Mouse (Mus musculus): Measurements from ENCODE around the gene Bcat1.

Bcat1 gene

GRCm38 (mm10) chr6:145048131-145048997 is 27.6 kb downstream of the Bcat1 start:
- POLR2A ChIA-PET: interaction anchor here (0.5 to 62.8 kb wide), 23 partner anchors 9 to 163 kb away, joined by 3 to 3414 read pairs (median 6); partner anchors contain the start of genes Bcat1 (in 3 of the 4), Casc1 (in 1 of the 4) and Etfrf1 (in 1 of the 4)
- CTCF ChIA-PET: interaction anchor here in 1 of 4 experiments (0.6 kb wide), 1 partner anchor 1714 kb away, joined by 3 read pairs; no protein-coding TSS in a partner anchor

- ChIA-PET POLR2A (interaction anchor here (0.5 to 62.8 kb wide), 34 partner anchors 8 to 942 kb away, joined by 3 to 3414 read pairs (median 5); partner anchors contain the start of genes Bcat1 (in 3 of the 4), Casc1 (in 1 of the 4) and Etfrf1 (in 1 of the 4)), CTCF (interaction anchor here in 2 of 4 experiments (0.5 to 0.7 kb wide), 2 partner anchors 58 to 84 kb away, joined by 3 to 4 read pairs; no protein-coding TSS in a partner anchor)
Observed at GRCm38 (mm10) chr6:145047445-145047857, 28.5 kb downstream of the Bcat1 start.

GRCm38 (mm10) chr6:145046266-145046890 is 29.6 kb downstream of the Bcat1 start:
- POLR2A ChIA-PET: interaction anchor here in 3 of 4 experiments (0.8 to 62.8 kb wide), 15 partner anchors 10 to 943 kb away, joined by 3 to 3414 read pairs (median 5); partner anchors contain the start of genes Bcat1 (in 1 of the 3), Casc1 (in 1 of the 3) and Etfrf1 (in 1 of the 3)
- CTCF ChIA-PET: interaction anchor here in 1 of 4 experiments (1.3 kb wide), 1 partner anchor 49 kb away, joined by 3 read pairs; no protein-coding TSS in a partner anchor

- POLR2A ChIA-PET: interaction anchor here in 3 of 4 experiments (0.7 to 62.8 kb wide), 18 partner anchors 9 to 191 kb away, joined by 3 to 3414 read pairs (median 4); partner anchors contain the start of genes Bcat1 (in 2 of the 3), Casc1 (in 1 of the 3) and Etfrf1 (in 1 of the 3)
- CTCF ChIA-PET: interaction anchor here in 3 of 4 experiments (0.6 to 1.3 kb wide), 3 partner anchors 10 to 198 kb away, joined by 3 read pairs; no protein-coding TSS in a partner anchor
Observed at GRCm38 (mm10) chr6:145044916-145045574, 30.9 kb downstream of the Bcat1 start.

DNA sequence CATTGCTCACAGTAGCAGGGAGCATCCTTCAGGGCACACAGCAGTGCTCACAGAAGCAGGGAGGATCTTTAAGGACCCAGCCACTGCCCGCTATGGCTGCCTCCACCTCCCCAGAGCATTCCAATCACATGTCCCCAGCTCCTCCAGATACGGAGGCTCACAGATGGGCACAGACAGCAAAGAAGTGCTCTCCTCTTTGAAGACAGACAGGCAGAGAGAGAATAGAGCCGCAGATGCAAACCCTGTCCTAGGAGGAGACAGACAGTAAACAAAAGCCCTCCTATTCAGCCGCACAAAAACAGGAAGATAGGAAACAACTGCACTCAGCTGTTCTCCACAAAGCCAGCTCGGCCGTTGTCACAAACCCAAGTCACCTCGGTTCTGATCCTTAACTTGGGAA is 35.3 kb downstream of the Bcat1 start:
- ChIA-PET CTCF (no interaction called here), POLR2A (interaction anchor here (0.5 to 62.8 kb wide), 21 partner anchors 1 to 357 kb away, joined by 3 to 3414 read pairs (median 4); partner anchors contain the start of genes Bcat1 (in 3 of the 4), Casc1 (in 1 of the 4) and Etfrf1 (in 1 of the 4))

- POLR2A ChIA-PET: interaction anchor here in 2 of 4 experiments (1.1 to 62.8 kb wide), 9 partner anchors 2 to 137 kb away, joined by 3 to 3414 read pairs (median 15); partner anchors contain the start of gene Bcat1 (in 1 of the 2)
- CTCF ChIA-PET: no interaction called here
Observed at GRCm38 (mm10) chr6:145037626-145038025, 38.4 kb downstream of the Bcat1 start.

GRCm38 (mm10) chr6:145035412-145035811 is 40.6 kb downstream of the Bcat1 start:
- CTCF ChIA-PET: interaction anchor here in 2 of 4 experiments (0.7 to 1.1 kb wide), 2 partner anchors 12 to 143 kb away, joined by 3 to 8 read pairs; no protein-coding TSS in a partner anchor
- POLR2A ChIA-PET: interaction anchor here in 3 of 4 experiments (0.5 to 62.8 kb wide), 25 partner anchors 4 to 1893 kb away, joined by 3 to 3414 read pairs (median 4); partner anchors contain the start of genes Bcat1 (in 2 of the 3), Bhlhe41 (in 1 of the 3), Casc1 (in 1 of the 3) and Etfrf1 (in 1 of the 3)

DNA sequence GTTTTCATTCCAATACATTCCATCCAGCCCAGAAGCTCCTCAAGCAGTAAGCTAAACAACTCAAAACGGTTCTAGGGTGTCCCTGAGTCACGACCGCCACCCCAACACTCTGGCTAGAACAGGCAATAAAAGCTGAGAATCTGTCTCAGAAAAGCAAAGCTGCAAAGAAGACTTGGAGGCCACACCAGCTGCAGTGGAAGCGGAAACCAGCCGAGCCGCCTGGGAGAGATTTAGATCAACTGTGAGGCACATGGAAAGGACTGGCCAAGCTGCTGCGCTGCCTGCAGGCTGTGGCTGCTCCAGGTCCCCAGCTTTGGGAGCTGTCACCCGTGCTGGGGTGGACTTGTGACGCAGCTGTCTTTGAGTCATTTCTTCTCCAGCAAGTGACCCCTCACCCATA is 45.4 kb downstream of the Bcat1 start:
- CTCF ChIA-PET: interaction anchor here in 3 of 4 experiments (0.5 to 1.1 kb wide), 3 partner anchors 11 to 1766 kb away, joined by 3 to 11 read pairs (median 4); no protein-coding TSS in a partner anchor
- POLR2A ChIA-PET: interaction anchor here (0.6 to 62.8 kb wide), 16 partner anchors 3 to 148 kb away, joined by 3 to 3414 read pairs (median 4); partner anchors contain the start of gene Bcat1 (in 1 of the 4)

GRCm38 (mm10) chr6:145023990-145024389 is 52.0 kb downstream of the Bcat1 start:
- ChIA-PET CTCF (interaction anchor here in 1 of 4 experiments (1.8 kb wide), 1 partner anchor 316 kb away, joined by 3 read pairs; no protein-coding TSS in a partner anchor), POLR2A (interaction anchor here in 2 of 4 experiments (0.7 to 27.9 kb wide), 6 partner anchors 16 to 187 kb away, joined by 3 to 534 read pairs (median 6); partner anchors contain the start of gene Etfrf1 (in 1 of the 2))

DNA sequence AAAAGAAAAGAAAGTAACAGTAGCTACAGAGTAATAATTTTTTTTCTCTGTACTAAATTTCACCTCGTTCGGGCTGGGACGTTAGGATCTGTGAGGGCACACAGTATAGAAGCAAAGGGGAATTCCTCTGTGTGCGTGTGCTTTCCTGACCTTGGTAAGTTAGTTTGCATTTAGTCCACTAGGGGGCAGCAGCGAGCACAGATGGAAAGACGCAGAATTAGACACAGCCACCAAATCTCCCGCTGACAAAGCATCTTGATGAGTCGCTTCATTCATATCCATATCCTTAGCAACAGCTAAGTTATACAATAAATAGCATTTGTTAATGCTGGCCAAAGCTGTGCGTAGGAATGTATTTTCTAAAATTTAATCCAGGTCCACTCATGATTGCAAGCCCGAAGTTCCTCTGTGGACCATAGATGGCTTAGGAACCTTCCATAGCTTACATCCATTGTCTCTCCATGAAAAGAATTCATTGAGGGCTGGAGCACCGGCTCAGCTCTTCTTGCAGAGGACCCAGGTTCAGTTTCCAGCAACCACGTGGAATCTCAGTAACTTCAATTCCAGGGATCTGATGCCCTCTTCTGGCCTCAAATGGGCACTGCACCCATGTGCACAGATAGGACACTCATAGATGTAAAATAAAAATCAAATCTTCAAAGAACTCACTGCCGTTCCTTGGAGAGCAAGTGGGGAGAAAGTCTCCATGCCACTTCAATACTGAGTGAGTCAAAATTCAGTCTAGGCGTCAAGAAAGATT is 52.8 kb downstream of the Bcat1 start:
- ChIA-PET POLR2A (interaction anchor here in 3 of 4 experiments (0.7 to 27.9 kb wide), 14 partner anchors 8 to 188 kb away, joined by 3 to 534 read pairs (median 3); partner anchors contain the start of genes Bcat1 (in 2 of the 3) and Etfrf1 (in 1 of the 3)), CTCF (interaction anchor here in 2 of 4 experiments (0.6 to 1.8 kb wide), 8 partner anchors 12 to 317 kb away, joined by 3 to 6 read pairs (median 3); no protein-coding TSS in a partner anchor)

DNA sequence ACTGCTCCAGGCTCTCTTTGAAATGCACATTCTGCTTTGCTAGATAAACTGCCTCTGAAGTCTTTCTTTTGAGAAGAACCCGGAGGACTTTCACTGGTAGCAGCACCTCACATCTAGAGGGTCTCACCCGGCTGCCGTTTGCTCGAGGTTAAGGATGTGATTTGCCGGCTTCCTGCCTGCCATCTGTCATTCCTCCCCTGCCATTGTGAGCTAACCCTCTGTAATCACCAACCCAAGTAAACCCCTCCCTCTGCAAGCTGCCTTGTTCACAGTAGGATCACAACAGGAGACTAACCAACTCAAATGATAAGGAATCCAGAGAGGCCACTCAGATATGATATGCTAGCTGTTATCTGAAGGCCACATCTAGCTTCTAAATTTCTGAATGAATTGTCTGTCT is 53.6 kb downstream of the Bcat1 start:
- POLR2A ChIA-PET: interaction anchor here in 3 of 4 experiments (0.7 to 27.9 kb wide), 13 partner anchors 10 to 189 kb away, joined by 3 to 534 read pairs (median 4); partner anchors contain the start of genes Bcat1 (in 2 of the 3) and Etfrf1 (in 1 of the 3)
- CTCF ChIA-PET: interaction anchor here in 2 of 4 experiments (0.6 to 1.4 kb wide), 8 partner anchors 13 to 165 kb away, joined by 3 to 6 read pairs (median 3); no protein-coding TSS in a partner anchor

- POLR2A ChIA-PET: interaction anchor here in 3 of 4 experiments (0.6 to 27.9 kb wide), 29 partner anchors 9 to 245 kb away, joined by 3 to 534 read pairs (median 7); partner anchors contain the start of genes Bcat1 (in 1 of the 3), Casc1 (in 1 of the 3) and Etfrf1 (in 1 of the 3)
- CTCF ChIA-PET: interaction anchor here in 1 of 4 experiments (0.6 to 1.1 kb wide), 3 partner anchors 10 to 566 kb away, joined by 3 read pairs; partner anchors contain the start of genes Casc1 and Etfrf1
Observed at GRCm38 (mm10) chr6:145020553-145020952, 55.4 kb downstream of the Bcat1 start.

DNA sequence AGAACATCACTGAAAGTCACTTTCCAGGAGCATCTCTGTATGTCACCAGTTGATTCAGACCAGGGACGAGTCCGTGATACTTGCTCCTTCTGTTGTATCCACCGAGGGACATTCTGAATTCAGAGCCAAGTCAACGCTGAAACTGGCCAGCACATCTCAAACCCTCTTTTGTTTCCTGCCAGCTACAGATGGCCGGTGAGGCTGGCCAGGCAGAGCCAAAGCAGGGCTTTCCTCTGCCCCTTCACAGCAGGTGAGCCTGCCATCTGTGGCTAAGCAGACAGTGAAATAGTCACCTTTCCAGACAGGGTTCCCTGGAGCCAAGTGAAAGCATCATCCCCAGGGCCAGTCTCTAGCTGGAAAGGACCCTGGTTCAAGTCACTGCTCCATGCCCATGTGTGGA is 57.7 kb downstream of the Bcat1 start:
- ChIA-PET CTCF (interaction anchor here in 2 of 4 experiments (0.5 to 0.8 kb wide), 2 partner anchors 9 to 199 kb away, joined by 3 to 4 read pairs; no protein-coding TSS in a partner anchor), POLR2A (interaction anchor here (0.6 to 27.9 kb wide), 45 partner anchors 8 to 1875 kb away, joined by 3 to 534 read pairs (median 8); partner anchors contain the start of genes Bcat1 (in 3 of the 4), Casc1 (in 1 of the 4) and Etfrf1 (in 1 of the 4))

DNA sequence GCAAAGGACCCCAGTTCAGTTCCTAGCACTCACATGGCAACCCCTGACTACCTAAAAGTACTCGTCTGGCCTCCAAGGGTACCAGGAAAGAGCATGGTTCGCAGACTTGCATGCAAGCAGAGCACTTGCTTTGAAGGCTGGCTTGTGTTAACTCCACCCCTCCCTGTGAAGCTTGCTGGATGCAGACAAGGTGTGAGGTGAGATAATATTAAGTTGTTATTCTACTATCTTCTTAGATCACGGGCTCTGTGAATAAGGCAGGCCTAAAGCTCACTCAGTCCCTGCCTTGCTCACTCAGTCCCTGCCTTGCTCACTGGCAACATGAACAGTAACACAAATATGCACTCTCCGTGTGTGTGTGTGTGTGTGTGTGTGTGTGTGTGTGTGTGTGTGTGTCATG is 58.5 kb downstream of the Bcat1 start:
- ChIA-PET CTCF (interaction anchor here in 2 of 4 experiments (0.6 kb wide), 2 partner anchors 9 to 159 kb away, joined by 3 to 7 read pairs; no protein-coding TSS in a partner anchor), POLR2A (interaction anchor here (0.6 to 27.9 kb wide), 37 partner anchors 8 to 1846 kb away, joined by 3 to 534 read pairs (median 8); partner anchors contain the start of genes Bcat1 (in 2 of the 4), Casc1 (in 2 of the 4) and Etfrf1 (in 2 of the 4))

DNA sequence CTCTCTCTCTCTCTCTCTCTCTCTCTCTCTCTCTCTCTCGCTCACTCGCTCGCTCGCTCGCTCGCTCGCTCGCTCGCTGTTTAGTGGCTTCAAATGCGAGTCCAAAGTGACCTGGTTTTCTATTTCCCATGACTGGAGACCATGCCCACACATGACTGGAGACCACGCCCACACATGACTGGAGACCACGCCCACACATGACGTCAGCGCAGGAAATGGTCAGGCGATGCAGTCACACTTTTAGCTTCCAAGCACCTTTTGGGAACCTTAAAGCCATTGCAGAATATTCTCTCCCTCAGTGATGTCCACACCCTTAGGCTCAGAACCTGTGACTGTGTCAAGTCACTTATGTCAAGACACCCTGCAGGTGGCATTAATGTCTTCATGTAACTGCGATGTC is 59.3 kb downstream of the Bcat1 start:
- CTCF ChIA-PET: no interaction called here
- POLR2A ChIA-PET: interaction anchor here in 2 of 4 experiments (0.6 to 27.9 kb wide), 22 partner anchors 7 to 194 kb away, joined by 3 to 534 read pairs (median 16); partner anchors contain the start of genes Bcat1 (in 2 of the 2), Casc1 (in 1 of the 2) and Etfrf1 (in 1 of the 2)

All from embryonic stem cell, embryonic (primary cell).